Mouse (Mus musculus) CH12.LX (cell line): ENCODE results near the gene Commd1.

Source experiments
- CTCF ChIP-seq, 2 experiments: IDR thresholded peaks in 1 of 2; conservative IDR thresholded peaks in 1 of 2; 2 replicates each; pipeline ENCODE4 v1.5.1; 2011 to 2012; ENCODE audit warnings: low read depth in 2 of 2, low read length in 2 of 2, improper control_type of control experiment in 1 of 2, inconsistent platforms in 1 of 2, mild to moderate bottlenecking in 1 of 2, moderate library complexity in 1 of 2
- ELF1 ChIP-seq: IDR thresholded peaks from 2 replicates; pipeline ENCODE4 v1.6.1; 2014; ENCODE audit warnings: low read depth, mild to moderate bottlenecking, inconsistent platforms, low read length, improper control_type of control experiment
- IRF4 ChIP-seq: IDR thresholded peaks from 2 replicates; pipeline ENCODE4 v1.6.1; 2014; ENCODE audit warnings: low read depth, mild to moderate bottlenecking, inconsistent platforms, low read length, improper control_type of control experiment
- MAX ChIP-seq: IDR thresholded peaks from 2 replicates; pipeline ENCODE4 v1.6.1; 2011; ENCODE audit warnings: low read length, improper control_type of control experiment
- MEF2A ChIP-seq: IDR thresholded peaks from 2 replicates; pipeline ENCODE4 v1.6.1; 2014; ENCODE audit warnings: low read depth, mild to moderate bottlenecking, inconsistent platforms, low read length, improper control_type of control experiment, borderline replicate concordance
- NELFE ChIP-seq: IDR thresholded peaks from 2 replicates; pipeline ENCODE4 v1.6.1; 2011; ENCODE audit warnings: low read depth, low read length, improper control_type of control experiment
- RAD21 ChIP-seq: IDR thresholded peaks from 2 replicates; pipeline ENCODE4 v1.6.1; 2011; ENCODE audit warnings: low read depth, mild to moderate bottlenecking, low read length, improper control_type of control experiment, moderate library complexity
- USF1 ChIP-seq: IDR thresholded peaks from 2 replicates; pipeline ENCODE4 v1.6.1; 2014; ENCODE audit warnings: low read depth, mild to moderate bottlenecking, inconsistent platforms, low read length, improper control_type of control experiment

- TF ChIP-seq USF1 (no peak), CTCF (conservative IDR thresholded peaks at IDR 0.05 in 1 of 2, IDR thresholded peaks at IDR 0.05 in 1 of 2; ENCODE audit: low read depth in 2 of 2, low read length in 2 of 2) (no peak), MAX (no peak), MEF2A (no peak), RAD21 (no peak), IRF4 (no peak), NELFE (no peak), ELF1 (no peak)
Measured at GRCm38 (mm10) chr11:22859301-22859632, 122.9 kb downstream of the Commd1 start.
